Mouse (Mus musculus) hindbrain, embryonic 11.5 days (tissue): ENCODE data around the gene Nipbl. TPM values are rescaled to one million over a fixed set of nuclear protein-coding genes. Genes with fewer than 3 reads are reported as not detected.

Experiments used
- ATAC-seq: fragments of 200-750 bp; cut with Nextera tagmentation; 2 replicates; pipeline ENCODE4 v1.8.0; 2017; ENCODE audit warnings: mild to moderate bottlenecking, moderate TSS enrichment, moderate library complexity; ENCODE audit not compliant: low FRiP score
- DNase-seq: peaks from one replicate; pipeline ENCODE4 v3.0.0-alpha.2; 2015; ENCODE audit warnings: low spot score
- H3K27ac ChIP-seq: fragments of 300-500 bp; sonication (generic); 2 replicates; pipeline ENCODE4 v1.5.1; 2014; ENCODE audit warnings: mild to moderate bottlenecking, low read depth, low read length
- H3K27me3 ChIP-seq: fragments of 300-500 bp; sonication (generic); 2 replicates; pipeline ENCODE4 v1.6.1; 2014; ENCODE audit warnings: mild to moderate bottlenecking, low read length, moderate library complexity, mixed read lengths; ENCODE audit not compliant: control insufficient read depth, insufficient read depth
- H3K36me3 ChIP-seq: fragments of 300-500 bp; sonication (generic); 2 replicates; pipeline ENCODE4 v1.6.1; 2014; ENCODE audit warnings: mild to moderate bottlenecking, low read length, moderate library complexity, mixed read lengths; ENCODE audit not compliant: control insufficient read depth, insufficient read depth
- H3K4me1 ChIP-seq: fragments of 300-500 bp; sonication (generic); replicated peaks from 2 replicates; pipeline ENCODE4 v1.6.1; 2014; ENCODE audit warnings: low read length, mixed read lengths; ENCODE audit not compliant: control insufficient read depth, insufficient read depth
- H3K4me2 ChIP-seq: fragments of 300-500 bp; sonication (generic); replicated peaks from 2 replicates; pipeline ENCODE4 v1.6.1; 2014; ENCODE audit warnings: mild to moderate bottlenecking, low read depth, low read length
- H3K4me3 ChIP-seq: fragments of 300-500 bp; sonication (generic); 2 replicates; pipeline ENCODE4 v1.5.1; 2014; ENCODE audit warnings: low read depth, low read length
- H3K9ac ChIP-seq: fragments of 300-500 bp; sonication (generic); 2 replicates; pipeline ENCODE4 v1.6.1; 2014; ENCODE audit warnings: low read depth, low read length
- H3K9me3 ChIP-seq: fragments of 300-500 bp; sonication (generic); 2 replicates; pipeline ENCODE4 v1.6.1; 2016; ENCODE audit warnings: low read length; ENCODE audit not compliant: control insufficient read depth
- WGBS: fragments of 180-500 bp; shearing (Covaris S2); extraction: QIAGEN DNeasy Blood & Tissue Kit; methylation state at CpG from one replicate; pipeline ENCODE4 v1.1.7; 2014; 5-methylcytosine and 5-hydroxymethylcytosine counted together
- polyA plus RNA-seq: library from polyadenylated mRNA; unstranded; fragments of >200 nt; fragmentation: Nextera tagmentation; extraction: Ambion mirVana; gene quantifications from 2 replicates; pipeline ENCODE4 v1.2.1, GENCODE M21; 2014

The Nipbl gene
- polyA plus RNA-seq, 1 experiment from 2014 or later = 30.1 TPM

DNA sequence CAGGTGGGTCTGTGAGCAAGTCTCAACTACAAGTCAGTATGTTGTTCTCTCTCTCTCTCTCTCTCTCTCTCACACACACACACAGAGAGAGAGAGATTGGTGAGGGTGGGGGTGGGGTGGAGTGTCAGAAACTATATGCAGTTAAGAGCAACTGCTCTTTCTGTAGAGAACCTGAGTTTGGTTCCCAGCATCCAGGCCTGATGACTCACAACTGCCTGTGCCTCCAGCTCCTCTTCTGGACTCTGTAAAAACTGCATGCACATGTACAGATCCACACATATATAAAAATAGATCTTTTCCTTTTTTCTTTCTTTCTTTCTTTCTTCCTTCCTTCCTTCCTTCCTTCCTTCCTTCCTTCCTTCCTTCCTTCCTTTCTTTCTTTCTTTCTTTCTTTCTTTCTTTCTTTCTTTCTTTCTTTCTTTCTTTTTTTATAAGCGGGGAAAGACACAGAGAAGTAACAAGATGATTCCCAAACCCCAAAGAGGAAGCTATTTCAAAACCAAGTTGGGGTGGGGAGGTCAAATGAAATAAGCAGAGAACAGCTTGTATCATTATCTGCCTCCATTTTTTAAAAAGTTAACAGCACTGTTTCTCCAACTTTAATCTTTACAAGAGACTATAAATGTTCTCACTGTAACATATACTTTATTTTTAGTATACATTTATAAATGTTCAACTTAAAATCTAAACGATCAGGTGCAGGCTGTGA is 10.9 kb downstream of the Nipbl start:
- ATAC-seq (no peak), DNase-seq (no peak)
- Histone ChIP-seq H3K27me3 (no peaks in the 10 kb centered on the region), H3K27ac (no peak overlapping the region), H3K36me3 (no peaks in the 10 kb centered on the region), H3K4me3 (no peak overlapping the region), H3K4me2 (no peak overlapping the region), H3K9me3 (no peaks in the 10 kb centered on the region), H3K9ac (no peak overlapping the region), H3K4me1 (no peaks in the 10 kb centered on the region)
- WGBS = 91% methylated on average over 2 of the region's 2 CpGs

DNA sequence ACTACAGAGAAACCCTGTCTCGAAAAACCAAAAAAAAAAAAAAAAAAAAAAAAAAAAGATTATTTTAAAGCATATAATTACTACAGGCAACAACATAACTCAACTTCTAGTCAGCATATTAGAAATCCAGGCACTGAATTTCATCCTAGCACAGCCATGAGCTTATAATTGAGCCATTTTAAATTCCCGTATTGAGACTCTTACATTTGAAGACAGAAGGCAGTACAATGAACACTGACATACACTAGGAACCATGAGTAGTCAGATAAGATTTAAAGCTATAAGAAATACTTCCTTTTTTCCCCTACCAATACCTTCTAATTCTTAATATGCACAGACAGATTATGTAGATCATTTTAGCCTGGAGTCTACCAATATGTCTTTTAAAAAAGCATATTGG is 11.7 kb downstream of the Nipbl start:
- DNase-seq = no peak
- ATAC-seq = no peak
- no peak overlapping the region for H3K27ac ChIP-seq
- no peaks in the 10 kb centered on the region for H3K36me3 ChIP-seq
- H3K27me3 ChIP-seq = no peaks in the 10 kb centered on the region
- no peak overlapping the region for H3K4me3 ChIP-seq
- no peaks in the 10 kb centered on the region for H3K4me1 ChIP-seq
- H3K9ac ChIP-seq = no peak overlapping the region
- 94% methylated on average over 1 of the region's 2 CpGs for WGBS
- H3K4me2 ChIP-seq = no peak overlapping the region
- H3K9me3 ChIP-seq = no peaks in the 10 kb centered on the region

- no peaks in the 10 kb centered on the region for H3K4me1 ChIP-seq
- H3K4me3 ChIP-seq = no peak overlapping the region
- H3K27ac ChIP-seq = no peak overlapping the region
- no peaks in the 10 kb centered on the region for H3K27me3 ChIP-seq
- 84% methylated on average over 5 of the region's 5 CpGs for WGBS
- no peak overlapping the region for H3K4me2 ChIP-seq
- no peaks in the 10 kb centered on the region for H3K36me3 ChIP-seq
- ATAC-seq (no peak), DNase-seq (no peak)
- H3K9me3 ChIP-seq = no peaks in the 10 kb centered on the region
- H3K9ac ChIP-seq = no peak overlapping the region
Observed at GRCm38 (mm10) chr15:8429502-8429901, 14.8 kb downstream of the Nipbl start.

- DNase-seq (no peak), ATAC-seq (no peak)
- H3K36me3 ChIP-seq = no peaks in the 10 kb centered on the region
- WGBS = 16% methylated on average over 6 of the region's 6 CpGs
- H3K27ac ChIP-seq = no peak overlapping the region
- H3K4me1 ChIP-seq = no peaks in the 10 kb centered on the region
- H3K4me3 ChIP-seq = no peak overlapping the region
- H3K9ac ChIP-seq = no peak overlapping the region
- H3K4me2 ChIP-seq = no peak overlapping the region
- H3K9me3 ChIP-seq = no peaks in the 10 kb centered on the region
- no peaks in the 10 kb centered on the region for H3K27me3 ChIP-seq
Observed at GRCm38 (mm10) chr15:8420909-8421308, 23.4 kb downstream of the Nipbl start.

GRCm38 (mm10) chr15:8416500-8417138 is 27.6 kb downstream of the Nipbl start:
- no peak for ATAC-seq
- Histone ChIP-seq H3K4me2 (no peak overlapping the region), H3K9me3 (no peaks in the 10 kb centered on the region), H3K27me3 (no peaks in the 10 kb centered on the region), H3K9ac (no peak overlapping the region), H3K4me1 (no peaks in the 10 kb centered on the region), H3K4me3 (no peak overlapping the region), H3K27ac (no peak overlapping the region), H3K36me3 (no peaks in the 10 kb centered on the region)
- DNase-seq = no peak
- 91% methylated on average over 4 of the region's 4 CpGs for WGBS

GRCm38 (mm10) chr15:8413356-8413755 is 30.9 kb downstream of the Nipbl start:
- Histone ChIP-seq H3K9ac (no peak overlapping the region), H3K4me3 (no peak overlapping the region), H3K9me3 (no peaks in the 10 kb centered on the region), H3K36me3 (no peaks in the 10 kb centered on the region), H3K27ac (no peak overlapping the region), H3K27me3 (no peaks in the 10 kb centered on the region), H3K4me1 (no peaks in the 10 kb centered on the region), H3K4me2 (no peak overlapping the region)
- ATAC-seq (no peak), DNase-seq (no peak)
- WGBS = 93% methylated on average over 3 of the region's 3 CpGs

GRCm38 (mm10) chr15:8411873-8412272 is 32.4 kb downstream of the Nipbl start:
- Histone ChIP-seq H3K9ac (no peak overlapping the region), H3K27me3 (no peaks in the 10 kb centered on the region), H3K4me3 (no peak overlapping the region), H3K36me3 (no peaks in the 10 kb centered on the region), H3K4me1 (no peaks in the 10 kb centered on the region), H3K4me2 (no peak overlapping the region), H3K9me3 (no peaks in the 10 kb centered on the region), H3K27ac (no peak overlapping the region)
- 88% methylated on average over 1 of the region's 1 CpGs for WGBS
- DNase-seq = no peak
- ATAC-seq = no peak

GRCm38 (mm10) chr15:8411168-8411837 is 33.0 kb downstream of the Nipbl start:
- H3K9me3 ChIP-seq = no peaks in the 10 kb centered on the region
- 95% methylated on average over 1 of the region's 1 CpGs for WGBS

DNA sequence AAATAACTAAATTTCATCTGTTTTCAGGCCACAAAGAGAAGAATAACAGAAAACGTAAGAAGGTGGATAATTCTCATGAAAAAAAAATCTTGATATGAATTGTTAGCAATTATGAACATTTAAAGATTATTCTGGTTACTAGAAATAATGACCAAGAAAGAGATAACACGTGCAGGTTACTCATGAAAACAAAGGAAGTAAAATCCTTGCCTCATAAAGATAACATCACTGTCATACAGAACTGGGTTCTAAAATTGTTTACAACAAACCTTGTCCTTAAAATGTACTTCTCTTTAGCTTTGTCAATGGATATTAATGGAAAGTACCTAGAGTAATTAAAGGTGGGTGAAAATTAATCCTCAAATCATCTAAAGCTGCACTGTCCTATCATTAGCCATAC is 37.2 kb downstream of the Nipbl start:
- no peaks in the 10 kb centered on the region for H3K9me3 ChIP-seq
- H3K4me2 ChIP-seq = no peak overlapping the region
- no peak overlapping the region for H3K4me3 ChIP-seq
- ATAC-seq (no peak), DNase-seq (no peak)
- H3K36me3 ChIP-seq = no peaks in the 10 kb centered on the region
- no peaks in the 10 kb centered on the region for H3K4me1 ChIP-seq
- no peaks in the 10 kb centered on the region for H3K27me3 ChIP-seq
- no peak overlapping the region for H3K9ac ChIP-seq
- H3K27ac ChIP-seq = no peak overlapping the region
- WGBS = 85% methylated on average over 2 of the region's 2 CpGs

More at GRCm38 (mm10) chr15:8411168-8411837, 33.0 kb downstream of the Nipbl start:
- Histone ChIP-seq H3K36me3 (no peaks in the 10 kb centered on the region), H3K27me3 (no peaks in the 10 kb centered on the region), H3K9ac (no peak overlapping the region), H3K4me3 (no peak overlapping the region), H3K4me1 (no peaks in the 10 kb centered on the region), H3K4me2 (no peak overlapping the region), H3K27ac (no peak overlapping the region)
- DNase-seq = no peak
- no peak for ATAC-seq
